Mouse (Mus musculus) forebrain, embryonic 10.5 days (tissue): ENCODE results near the gene Cdkal1. TPM values are rescaled to one million over a fixed set of nuclear protein-coding genes. Genes with fewer than 3 reads are reported as not detected.

ENCODE experiments used
- DNase-seq: peaks from one replicate; pipeline ENCODE4 v3.0.0-alpha.2; 2017; ENCODE audit warnings: low spot score; ENCODE audit errors: extremely low spot score
- H3K27ac ChIP-seq: fragments of 300-500 bp; sonication (generic); 2 replicates; pipeline ENCODE4 v1.5.1; 2016; ENCODE audit warnings: mild to moderate bottlenecking
- H3K27me3 ChIP-seq: fragments of 300-500 bp; sonication (generic); 2 replicates; pipeline ENCODE4 v1.6.1; 2016; ENCODE audit warnings: mild to moderate bottlenecking; ENCODE audit not compliant: poor library complexity, severe bottlenecking
- H3K36me3 ChIP-seq: fragments of 300-500 bp; sonication (generic); replicated peaks from 2 replicates; pipeline ENCODE4 v1.6.1; 2016; ENCODE audit warnings: mild to moderate bottlenecking, moderate library complexity
- H3K4me1 ChIP-seq: fragments of 300-500 bp; sonication (generic); 2 replicates; pipeline ENCODE4 v1.6.1; 2016
- H3K4me3 ChIP-seq: fragments of 300-500 bp; sonication (generic); 2 replicates; pipeline ENCODE4 v1.5.1; 2016; ENCODE audit warnings: mild to moderate bottlenecking, moderate library complexity
- H3K9me3 ChIP-seq: fragments of 300-500 bp; sonication (generic); 2 replicates; pipeline ENCODE4 v1.6.1; 2016; ENCODE audit warnings: mild to moderate bottlenecking, moderate library complexity
- WGBS: fragments of 180-500 bp; shearing (Covaris S2); methylation state at CpG from one replicate; pipeline ENCODE4 v1.1.7; 2016; 5-methylcytosine and 5-hydroxymethylcytosine counted together
- polyA plus RNA-seq: library from polyadenylated mRNA; unstranded; fragments of >200 nt; fragmentation: Nextera tagmentation; extraction: Ambion mirVana; gene quantifications from 2 replicates; pipeline ENCODE4 v1.2.1, GENCODE M21; 2016

Gene Cdkal1
- polyA plus RNA-seq, 1 experiment from 2014 or later = 34.3 TPM

DNA sequence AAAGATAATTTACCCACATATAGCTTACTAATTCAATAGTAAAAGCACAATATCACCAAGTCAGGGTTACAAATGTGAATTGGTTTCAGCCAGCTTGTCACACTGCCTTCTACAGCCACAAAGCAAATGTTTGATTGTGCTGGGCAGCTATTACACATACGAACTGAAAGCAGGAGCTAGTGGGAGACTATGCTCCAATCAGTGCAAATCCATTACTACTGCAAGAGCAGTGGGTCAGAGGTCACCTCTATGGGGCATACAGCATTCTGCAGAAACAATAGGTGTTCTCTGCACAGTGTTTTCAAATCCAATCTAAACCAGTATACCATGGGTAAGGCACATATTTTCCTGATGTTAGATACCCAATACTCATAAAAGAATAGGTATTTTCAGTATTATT, 27.4 kb downstream of the Cdkal1 start:
- H3K4me1 ChIP-seq = peaks cover 30% of the 10 kb centered on the region
- DNase-seq = no peak

GRCm38 (mm10) chr13:29826469-29826868, 29.0 kb downstream of the Cdkal1 start:
- Histone ChIP-seq H3K4me1 (peaks cover 27% of the 10 kb centered on the region), H3K9me3 (no peaks in the 10 kb centered on the region), H3K27me3 (no peaks in the 10 kb centered on the region), H3K27ac (no peak overlapping the region), H3K36me3 (no peaks in the 10 kb centered on the region), H3K4me3 (no peak overlapping the region)
- 76% methylated on average over 2 of the region's 2 CpGs for WGBS
- no peak for DNase-seq

More for the DNA sequence above, 27.4 kb downstream of the Cdkal1 start:
- Histone ChIP-seq H3K9me3 (no peaks in the 10 kb centered on the region), H3K4me3 (no peak overlapping the region), H3K27me3 (no peaks in the 10 kb centered on the region), H3K27ac (no peak overlapping the region), H3K36me3 (no peaks in the 10 kb centered on the region)
- WGBS = 39% methylated on average over 1 of the region's 1 CpGs

- no peaks in the 10 kb centered on the region for H3K27me3 ChIP-seq
- no peaks in the 10 kb centered on the region for H3K36me3 ChIP-seq
- H3K27ac ChIP-seq = peak overlapping the region; percentile 11; the same call in 1 of the 2 replicates
- H3K4me1 ChIP-seq = peaks cover 27% of the 10 kb centered on the region
- DNase-seq = no peak
- H3K4me3 ChIP-seq = no peak overlapping the region
- no peaks in the 10 kb centered on the region for H3K9me3 ChIP-seq
Measured at GRCm38 (mm10) chr13:29826041-29826440, 29.4 kb downstream of the Cdkal1 start.

DNA sequence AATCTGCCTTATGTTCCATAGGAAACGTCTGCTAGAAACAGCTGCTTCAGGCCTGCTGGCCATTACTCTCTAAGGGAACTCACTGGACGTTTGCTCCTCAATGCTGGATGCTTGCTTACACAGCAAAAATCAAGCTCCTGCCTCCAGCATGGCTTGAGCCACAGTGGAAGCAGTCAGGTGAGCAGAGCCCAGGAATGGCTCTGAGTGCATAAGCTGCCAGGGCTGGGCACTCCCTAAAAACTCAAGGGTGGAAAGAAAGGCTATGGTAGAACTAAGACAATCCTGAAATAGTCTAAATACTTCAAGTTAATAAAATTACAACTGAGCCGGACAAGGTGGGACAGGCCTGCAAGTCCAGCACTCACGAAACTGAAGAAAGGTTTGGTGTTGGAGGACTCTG, 30.7 kb downstream of the Cdkal1 start:
- peaks cover 27% of the 10 kb centered on the region for H3K4me1 ChIP-seq
- WGBS = 88% methylated on average over 4 of the region's 4 CpGs
- H3K27ac ChIP-seq = peak overlapping the region; percentile 68; the same call in 1 of the 2 replicates
- no peaks in the 10 kb centered on the region for H3K36me3 ChIP-seq
- H3K27me3 ChIP-seq = no peaks in the 10 kb centered on the region
- no peak overlapping the region for H3K4me3 ChIP-seq
- DNase-seq = no peak
- H3K9me3 ChIP-seq = no peaks in the 10 kb centered on the region

DNA sequence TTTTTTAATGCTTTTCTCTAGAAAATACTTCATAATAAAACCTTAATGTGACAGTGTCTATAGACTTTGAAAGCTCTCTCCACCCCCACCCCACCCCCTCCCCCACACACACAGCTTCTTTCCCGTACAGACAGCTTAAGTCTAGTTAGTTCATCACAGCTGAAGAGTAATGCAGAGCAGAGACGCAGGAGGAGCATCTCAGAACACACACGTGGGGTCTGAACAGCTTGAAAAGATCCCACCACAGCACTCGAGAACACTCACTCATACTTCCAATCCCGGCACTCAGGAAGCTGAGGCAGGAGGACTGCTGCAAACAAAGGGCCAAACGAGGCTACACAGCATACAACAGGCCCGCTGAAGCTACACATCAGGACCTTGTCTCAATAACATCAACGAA, 31.1 kb downstream of the Cdkal1 start:
- Histone ChIP-seq H3K4me3 (no peak overlapping the region), H3K27me3 (no peaks in the 10 kb centered on the region), H3K9me3 (no peaks in the 10 kb centered on the region), H3K27ac (peak overlapping the region; percentile 68; the same call in 1 of the 2 replicates), H3K36me3 (no peaks in the 10 kb centered on the region), H3K4me1 (peaks cover 27% of the 10 kb centered on the region)
- WGBS = 81% methylated on average over 8 of the region's 8 CpGs
- DNase-seq = no peak

- no peak for DNase-seq
- Histone ChIP-seq H3K27me3 (no peaks in the 10 kb centered on the region), H3K27ac (peak overlapping the region; percentile 68), H3K4me3 (no peak overlapping the region), H3K4me1 (peaks cover 27% of the 10 kb centered on the region), H3K36me3 (no peaks in the 10 kb centered on the region), H3K9me3 (no peaks in the 10 kb centered on the region)
- WGBS = 81% methylated on average over 9 of the region's 9 CpGs
Measured at GRCm38 (mm10) chr13:29823906-29824305, 31.6 kb downstream of the Cdkal1 start.

DNA sequence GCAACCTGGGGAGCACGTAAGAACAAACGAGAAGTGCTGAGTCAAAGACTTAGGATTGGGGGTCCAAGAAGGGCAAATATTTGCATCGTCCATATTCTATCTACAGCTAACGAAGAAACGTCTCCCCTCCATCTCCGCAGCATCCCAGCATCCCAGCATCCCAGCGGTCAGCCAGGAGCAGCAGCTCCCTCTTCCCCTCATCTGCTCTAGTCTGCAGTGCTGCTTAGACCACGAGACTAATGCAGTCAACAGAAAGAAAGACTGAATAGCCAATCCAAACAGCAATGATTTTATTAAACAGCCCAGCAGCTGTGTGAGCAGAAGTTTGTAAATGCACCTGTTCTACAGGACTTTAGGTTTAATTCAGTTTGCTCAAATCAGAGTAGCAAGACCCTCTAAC, 32.0 kb downstream of the Cdkal1 start:
- WGBS = 88% methylated on average over 8 of the region's 8 CpGs
- no peaks in the 10 kb centered on the region for H3K9me3 ChIP-seq
- H3K27me3 ChIP-seq = no peaks in the 10 kb centered on the region
- peaks cover 27% of the 10 kb centered on the region for H3K4me1 ChIP-seq
- H3K4me3 ChIP-seq = no peak overlapping the region
- no peak for DNase-seq
- H3K36me3 ChIP-seq = no peaks in the 10 kb centered on the region
- peak overlapping the region; percentile 68 for H3K27ac ChIP-seq

GRCm38 (mm10) chr13:29819910-29820583, 35.4 kb downstream of the Cdkal1 start:
- H3K36me3 ChIP-seq = no peaks in the 10 kb centered on the region
- no peaks in the 10 kb centered on the region for H3K27me3 ChIP-seq
- H3K9me3 ChIP-seq = no peaks in the 10 kb centered on the region
- H3K4me3 ChIP-seq = no peak overlapping the region
- 96% methylated on average over 9 of the region's 9 CpGs for WGBS
- H3K4me1 ChIP-seq = peaks cover 12% of the 10 kb centered on the region
- no peak overlapping the region for H3K27ac ChIP-seq
- DNase-seq = no peak

DNA sequence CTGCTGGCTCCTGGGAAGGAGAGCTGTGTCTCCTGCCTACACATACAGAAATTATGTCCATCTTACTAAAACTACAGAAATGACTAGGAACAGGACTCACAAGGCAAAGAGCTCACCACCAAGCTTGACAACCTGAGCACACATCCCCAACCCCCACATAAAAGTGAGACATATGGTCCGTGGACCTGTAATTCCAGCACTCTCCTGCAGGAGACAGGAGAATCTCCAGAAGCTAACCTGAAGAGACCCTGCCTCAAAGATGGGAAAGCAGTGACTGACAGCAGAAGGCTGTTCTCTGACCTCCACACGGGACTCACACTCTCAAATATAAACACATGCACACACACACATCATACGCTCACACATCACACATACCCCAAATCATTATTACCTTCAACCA, 36.3 kb downstream of the Cdkal1 start:
- Histone ChIP-seq H3K27ac (no peak overlapping the region), H3K9me3 (no peaks in the 10 kb centered on the region), H3K4me3 (no peak overlapping the region), H3K4me1 (peaks cover 9% of the 10 kb centered on the region; the same call in 1 of the 2 replicates), H3K36me3 (no peaks in the 10 kb centered on the region), H3K27me3 (no peaks in the 10 kb centered on the region)
- 85% methylated on average over 3 of the region's 3 CpGs for WGBS
- no peak for DNase-seq

- Histone ChIP-seq H3K9me3 (no peaks in the 10 kb centered on the region), H3K36me3 (no peaks in the 10 kb centered on the region), H3K4me1 (0 out of 2 replicates have a peak, but pooled peaks cover under 1% of the 10 kb centered on the region), H3K27me3 (no peaks in the 10 kb centered on the region), H3K4me3 (no peak overlapping the region), H3K27ac (no peak overlapping the region)
- no peak for DNase-seq
- WGBS = 95% methylated on average over 2 of the region's 2 CpGs
Measured at GRCm38 (mm10) chr13:29818314-29818713, 37.2 kb downstream of the Cdkal1 start.

- Histone ChIP-seq H3K4me3 (no peak overlapping the region), H3K27ac (no peak overlapping the region), H3K27me3 (no peaks in the 10 kb centered on the region), H3K36me3 (no peaks in the 10 kb centered on the region), H3K9me3 (no peaks in the 10 kb centered on the region), H3K4me1 (peaks cover 9% of the 10 kb centered on the region)
- DNase-seq = no peak
- 93% methylated on average over 4 of the region's 4 CpGs for WGBS
Measured at GRCm38 (mm10) chr13:29810780-29811179, 44.7 kb downstream of the Cdkal1 start.

DNA sequence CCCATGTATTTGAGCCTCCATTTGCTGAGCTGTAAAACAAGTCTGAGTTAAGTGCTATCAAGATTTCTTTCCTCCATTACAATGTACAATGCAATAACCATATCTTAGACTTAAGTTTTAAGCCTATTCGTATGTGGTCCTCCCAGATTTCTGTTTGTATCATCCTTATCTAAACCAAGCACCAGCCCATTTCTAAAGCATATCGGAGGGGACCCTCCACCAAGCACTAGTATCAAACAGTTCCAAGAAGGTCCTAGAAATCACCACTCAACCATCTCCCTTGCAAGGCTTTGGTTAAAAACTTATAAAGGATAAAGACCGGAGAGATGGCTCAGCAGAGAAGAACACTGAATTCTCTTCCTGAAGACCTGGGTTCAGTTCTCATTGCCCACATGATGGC, 47.1 kb downstream of the Cdkal1 start:
- 88% methylated on average over 3 of the region's 3 CpGs for WGBS
- no peak overlapping the region for H3K27ac ChIP-seq
- H3K4me1 ChIP-seq = peaks cover 9% of the 10 kb centered on the region
- H3K36me3 ChIP-seq = no peaks in the 10 kb centered on the region
- no peak for DNase-seq
- no peaks in the 10 kb centered on the region for H3K27me3 ChIP-seq
- H3K4me3 ChIP-seq = no peak overlapping the region
- H3K9me3 ChIP-seq = no peaks in the 10 kb centered on the region

- 95% methylated on average over 3 of the region's 3 CpGs for WGBS
- Histone ChIP-seq H3K27me3 (no peaks in the 10 kb centered on the region), H3K4me3 (no peak overlapping the region), H3K9me3 (no peaks in the 10 kb centered on the region), H3K4me1 (peaks cover 9% of the 10 kb centered on the region), H3K27ac (no peak overlapping the region), H3K36me3 (no peaks in the 10 kb centered on the region)
- DNase-seq = no peak
Measured at GRCm38 (mm10) chr13:29807930-29808329, 47.5 kb downstream of the Cdkal1 start.

DNA sequence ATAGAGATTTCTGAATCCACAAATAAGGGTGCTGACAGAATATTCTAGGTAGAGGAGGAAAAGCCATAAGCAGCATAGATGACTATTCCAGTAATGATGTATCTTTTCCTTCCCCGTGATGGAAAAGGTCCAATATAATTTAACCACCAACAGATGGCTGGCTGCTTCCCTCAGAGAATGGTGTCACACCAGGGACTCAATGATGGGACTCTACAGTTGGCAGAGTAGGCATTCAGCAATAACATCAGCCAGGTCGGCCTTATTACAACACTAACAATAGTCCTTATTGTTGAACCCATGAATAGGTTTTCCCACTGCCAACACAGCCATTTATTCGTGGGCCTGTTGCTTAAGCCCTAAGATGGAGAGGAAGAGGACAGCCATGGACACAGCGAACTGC, 48.6 kb downstream of the Cdkal1 start:
- Histone ChIP-seq H3K36me3 (no peaks in the 10 kb centered on the region), H3K27me3 (no peaks in the 10 kb centered on the region), H3K4me3 (no peak overlapping the region), H3K4me1 (peaks cover 9% of the 10 kb centered on the region), H3K27ac (no peak overlapping the region), H3K9me3 (no peaks in the 10 kb centered on the region)
- DNase-seq = no peak
- WGBS = 69% methylated on average over 4 of the region's 4 CpGs
